Mouse (Mus musculus): ENCODE measurements around the gene Ascc1. TPM values are rescaled to one million over a fixed set of nuclear protein-coding genes. Genes with fewer than 3 reads are reported as not detected.

Gene Ascc1
- total and polyA plus RNA-seq, 2 experiments from 2014 or later, result 20.0 to 50.5 TPM

GRCm38 (mm10) chr10:60080601-60080981, 78.0 kb downstream of the Ascc1 start:
- Histone ChIP-seq H3K4me3 (ENCODE audit: low read depth, low read length) (no peak overlapping the region), H3K9me3 (ENCODE audit: low read length) (no peaks in the 10 kb centered on the region), H3K27ac (ENCODE audit: low read depth, low read length) (peak overlapping the region; percentile 29; the same call in 1 of the 2 replicates), H3K4me2 (ENCODE audit: low read depth) (no peak overlapping the region), H3K4me1 (ENCODE audit: insufficient read depth) (peaks cover 8% of the 10 kb centered on the region; the same call in 1 of the 2 replicates), H3K36me3 (ENCODE audit: insufficient read depth) (no peaks in the 10 kb centered on the region), H3K27me3 (ENCODE audit: insufficient read depth, low read length) (no peaks in the 10 kb centered on the region), H3K9ac (no peak overlapping the region)
- TF ChIP-seq CTCF (IDR thresholded peaks at IDR 0.05; ENCODE audit: low read depth), result no peak
- DNase-seq (no peak), ATAC-seq (no peak)
- WGBS, result 67% methylated on average over 5 of the region's 5 CpGs

- Histone ChIP-seq H3K27ac (ENCODE audit: low read depth, low read length) (peak overlapping the region; percentile 29; the same call in 1 of the 2 replicates), H3K36me3 (ENCODE audit: insufficient read depth) (no peaks in the 10 kb centered on the region), H3K4me1 (ENCODE audit: insufficient read depth) (peaks cover 8% of the 10 kb centered on the region; the same call in 1 of the 2 replicates), H3K4me2 (ENCODE audit: low read depth) (no peak overlapping the region), H3K27me3 (ENCODE audit: insufficient read depth, low read length) (no peaks in the 10 kb centered on the region), H3K4me3 (ENCODE audit: low read depth, low read length) (no peak overlapping the region), H3K9me3 (ENCODE audit: low read length) (no peaks in the 10 kb centered on the region), H3K9ac (no peak overlapping the region)
- TF ChIP-seq CTCF (IDR thresholded peaks at IDR 0.05; ENCODE audit: low read depth), result no peak
- no peak for DNase-seq
- WGBS, result 56% methylated on average over 21 of the region's 21 CpGs
- no peak for ATAC-seq
Observed at GRCm38 (mm10) chr10:60080982-60081825, 78.6 kb downstream of the Ascc1 start.

DNA sequence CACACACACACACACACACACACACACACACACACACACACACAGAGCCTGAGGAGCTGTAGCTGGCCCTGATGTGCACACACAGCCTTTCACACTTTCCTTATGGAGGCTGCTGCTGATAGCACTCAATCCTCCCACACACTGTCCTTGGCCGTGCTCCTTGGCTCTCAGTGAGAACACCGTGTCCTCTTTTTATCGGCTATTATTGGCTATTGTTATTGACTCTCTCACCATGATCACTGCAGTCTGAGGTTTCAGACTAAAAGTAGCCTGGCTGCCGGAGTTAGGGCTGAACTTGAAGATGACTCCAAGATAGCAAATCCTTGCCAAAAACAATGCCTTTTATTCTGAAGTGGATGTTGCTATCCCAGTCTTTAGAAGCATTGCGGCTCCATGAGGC, 79.3 kb downstream of the Ascc1 start:
- TF ChIP-seq CTCF (IDR thresholded peaks at IDR 0.05; ENCODE audit: low read depth), result no peak
- Histone ChIP-seq H3K4me3 (ENCODE audit: low read depth, low read length) (no peak overlapping the region), H3K4me1 (ENCODE audit: insufficient read depth) (peaks cover 8% of the 10 kb centered on the region; the same call in 1 of the 2 replicates), H3K9me3 (ENCODE audit: low read length) (no peaks in the 10 kb centered on the region), H3K9ac (no peak overlapping the region), H3K27ac (ENCODE audit: low read depth, low read length) (no peak overlapping the region), H3K27me3 (ENCODE audit: insufficient read depth, low read length) (no peaks in the 10 kb centered on the region), H3K36me3 (ENCODE audit: insufficient read depth) (no peaks in the 10 kb centered on the region), H3K4me2 (ENCODE audit: low read depth) (no peak overlapping the region)
- DNase-seq, result peak; percentile 30
- WGBS, result 47% methylated on average over 5 of the region's 5 CpGs
- ATAC-seq, result no peak

DNA sequence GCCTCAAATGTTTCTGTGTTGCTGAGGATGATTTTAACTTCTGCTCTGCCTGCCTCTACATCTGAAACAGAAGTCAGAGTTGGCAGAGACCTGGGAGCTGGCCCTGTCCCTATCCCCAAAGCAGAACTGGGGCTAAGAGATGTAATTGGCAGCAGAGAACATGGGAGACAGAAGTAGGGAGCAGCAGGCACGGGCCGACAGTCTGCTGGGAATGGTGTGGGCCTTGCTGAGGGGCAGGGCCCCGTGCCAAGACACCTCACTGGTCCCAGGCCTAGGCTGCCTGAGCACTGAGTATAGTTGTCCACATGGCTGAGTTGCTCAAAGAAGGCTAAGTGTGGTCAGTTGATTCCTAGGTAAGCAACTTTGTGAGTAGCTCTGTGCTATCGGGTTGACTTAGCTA, 81.5 kb downstream of the Ascc1 start:
- WGBS, result 62% methylated on average over 4 of the region's 4 CpGs
- no peaks in the 10 kb centered on the region for H3K36me3 ChIP-seq (ENCODE audit: insufficient read depth)
- H3K27me3 ChIP-seq (ENCODE audit: insufficient read depth, low read length), result no peaks in the 10 kb centered on the region
- no peaks in the 10 kb centered on the region for H3K9me3 ChIP-seq (ENCODE audit: low read length)
- H3K9ac ChIP-seq, result no peak overlapping the region
- no peak overlapping the region for H3K4me3 ChIP-seq (ENCODE audit: low read depth, low read length)
- H3K4me1 ChIP-seq (ENCODE audit: insufficient read depth), result peaks cover 8% of the 10 kb centered on the region; the same call in 1 of the 2 replicates
- TF ChIP-seq CTCF (IDR thresholded peaks at IDR 0.05; ENCODE audit: low read depth), result no peak
- DNase-seq (peak; percentile 43), ATAC-seq (peak; percentile 45; the same call in 1 of the 2 replicates)
- no peak overlapping the region for H3K4me2 ChIP-seq (ENCODE audit: low read depth)
- no peak overlapping the region for H3K27ac ChIP-seq (ENCODE audit: low read depth, low read length)

DNA sequence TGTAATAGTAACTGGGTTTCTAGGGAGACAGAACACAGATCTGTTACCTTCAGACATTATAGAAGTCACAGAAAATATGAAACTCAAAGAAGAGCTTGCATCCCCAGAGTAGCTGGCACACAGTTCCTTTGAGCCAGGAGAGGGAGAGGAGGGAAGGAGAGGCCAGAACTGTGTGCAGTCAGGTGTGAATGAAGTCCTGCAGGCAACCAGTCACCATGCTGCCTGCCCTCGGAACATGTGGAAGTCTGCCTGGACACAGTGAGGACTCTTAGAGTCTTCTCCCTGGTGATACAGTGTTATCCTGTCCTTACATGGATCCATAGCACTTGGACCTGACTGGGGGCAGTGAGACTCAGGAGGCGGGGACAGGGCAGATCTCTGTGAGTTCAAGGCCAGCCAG, 89.7 kb downstream of the Ascc1 start:
- Histone ChIP-seq H3K27me3 (ENCODE audit: insufficient read depth, low read length) (no peaks in the 10 kb centered on the region), H3K9me3 (ENCODE audit: low read length) (no peaks in the 10 kb centered on the region), H3K36me3 (ENCODE audit: insufficient read depth) (no peaks in the 10 kb centered on the region), H3K4me3 (ENCODE audit: low read depth, low read length) (no peak overlapping the region), H3K9ac (no peak overlapping the region), H3K27ac (ENCODE audit: low read depth, low read length) (no peak overlapping the region), H3K4me1 (ENCODE audit: insufficient read depth) (no peaks in the 10 kb centered on the region), H3K4me2 (ENCODE audit: low read depth) (no peak overlapping the region)
- DNase-seq (no peak), ATAC-seq (no peak)
- 88% methylated on average over 2 of the region's 2 CpGs for WGBS
- TF ChIP-seq CTCF (IDR thresholded peaks at IDR 0.05; ENCODE audit: low read depth), result no peak

GRCm38 (mm10) chr10:60093751-60094150, 91.1 kb downstream of the Ascc1 start:
- Histone ChIP-seq H3K9ac (no peak overlapping the region), H3K4me1 (ENCODE audit: insufficient read depth) (no peaks in the 10 kb centered on the region), H3K4me3 (ENCODE audit: low read depth, low read length) (no peak overlapping the region), H3K4me2 (ENCODE audit: low read depth) (no peak overlapping the region), H3K9me3 (ENCODE audit: low read length) (no peaks in the 10 kb centered on the region), H3K27me3 (ENCODE audit: insufficient read depth, low read length) (no peaks in the 10 kb centered on the region), H3K36me3 (ENCODE audit: insufficient read depth) (no peaks in the 10 kb centered on the region), H3K27ac (ENCODE audit: low read depth, low read length) (no peak overlapping the region)
- DNase-seq (no peak), ATAC-seq (no peak)
- no peak for TF ChIP-seq CTCF (IDR thresholded peaks at IDR 0.05; ENCODE audit: low read depth)
- WGBS, result 91% methylated on average over 2 of the region's 2 CpGs

- WGBS, result 97% methylated on average over 2 of the region's 2 CpGs
- H3K4me1 ChIP-seq (ENCODE audit: insufficient read depth), result no peaks in the 10 kb centered on the region
Observed at GRCm38 (mm10) chr10:60095558-60095957, 93.0 kb downstream of the Ascc1 start.

More at GRCm38 (mm10) chr10:60095558-60095957, 93.0 kb downstream of the Ascc1 start:
- no peak overlapping the region for H3K27ac ChIP-seq (ENCODE audit: low read depth, low read length)
- H3K9ac ChIP-seq, result no peak overlapping the region
- no peaks in the 10 kb centered on the region for H3K27me3 ChIP-seq (ENCODE audit: insufficient read depth, low read length)
- TF ChIP-seq CTCF (IDR thresholded peaks at IDR 0.05; ENCODE audit: low read depth), result no peak
- no peak overlapping the region for H3K4me2 ChIP-seq (ENCODE audit: low read depth)
- H3K9me3 ChIP-seq (ENCODE audit: low read length), result no peaks in the 10 kb centered on the region
- ATAC-seq, result no peak
- H3K36me3 ChIP-seq (ENCODE audit: insufficient read depth), result no peaks in the 10 kb centered on the region; the same call in 1 of the 2 replicates
- no peak overlapping the region for H3K4me3 ChIP-seq (ENCODE audit: low read depth, low read length)
- DNase-seq, result no peak
